In genomic region chr1:191422714-191423113, GRCm38 (mm10) we compare ENCODE assay signal across 8 mouse cellular contexts. TPM values are rescaled to one million over a fixed set of nuclear protein-coding genes. Genes with fewer than 3 reads are reported as not detected.
DNase-seq lines count a peak whose midpoint lies in the region; ATAC-seq and TF ChIP-seq lines count a peak whose summit lies in the region.
"Not testable (repeated sequence)": the region's sequence is repeated elsewhere in the genome, so short reads cannot be mapped to it uniquely, and the experiment has no call there.

No protein-coding gene starts in this region.

- H3K27me3 ChIP-seq in liver, embryonic 15.5 days; lung, postnatal 0 days (replicated peaks; ENCODE audit: insufficient read depth, low read length): not testable (repeated sequence)

- peak overlapping the region; percentile 85; the same call in 1 of the 2 replicates for H3K27ac ChIP-seq in liver, embryonic 15.5 days (replicated peaks)
- not testable (repeated sequence) for H3K27ac ChIP-seq in lung, postnatal 0 days (ENCODE audit: low read length)
- H3K27ac ChIP-seq in macrophage, result peak overlapping the region; percentile 63; the same call in 1 of the 2 replicates

- ATAC-seq in common myeloid progenitor, adult 5-6 weeks (replicated peaks; ENCODE audit: low read depth, poor library complexity, severe bottlenecking), result peak; percentile 40
- ATAC-seq in liver, embryonic 15.5 days (ENCODE audit: insufficient read depth); lung, postnatal 0 days: not testable (repeated sequence)
- ATAC-seq in monocyte, adult 5-6 weeks (replicated peaks; ENCODE audit: insufficient number of reproducible peaks, low FRiP score, low TSS enrichment, poor library complexity, severe bottlenecking), result peak; percentile 59

- not testable (repeated sequence) for TF ChIP-seq EP300 in lung, postnatal 0 days (IDR thresholded peaks at IDR 0.05)

- H3K4me2 ChIP-seq in liver, embryonic 15.5 days; lung, postnatal 0 days (replicated peaks; ENCODE audit: low read depth, low read length): not testable (repeated sequence)

- H3K36me3 ChIP-seq in liver, embryonic 15.5 days (replicated peaks); lung, postnatal 0 days (ENCODE audit: insufficient read depth, low read length); macrophage (ENCODE audit: inconsistent target): not testable (repeated sequence)

- H3K79me2 ChIP-seq in macrophage (ENCODE audit: inconsistent target), result not testable (repeated sequence)

- not testable (repeated sequence) for H3K9me3 ChIP-seq in liver, embryonic 15.5 days (replicated peaks); lung, postnatal 0 days (ENCODE audit: low read length)

- DNase-seq in 416B (ENCODE audit: low read depth), result peak; percentile 79
- DNase-seq in adrenal gland, adult 2 months, result peak; percentile 38
- peak; percentile 30 for DNase-seq in induced T-regulatory cell, adult 2 months (ENCODE audit: low read depth)
- peak; percentile 25 for DNase-seq in lung, postnatal 0 days (ENCODE audit: low spot score)

- peaks cover 37% of the 10 kb centered on the region for H3K4me1 ChIP-seq in liver, embryonic 15.5 days (replicated peaks)
- not testable (repeated sequence) for H3K4me1 ChIP-seq in lung, postnatal 0 days (ENCODE audit: insufficient read depth, low read depth, low read length)

- WGBS in liver, embryonic 15.5 days (ENCODE audit: insufficient replicate concordance), result 31% methylated on average over 3 of the region's 3 CpGs
- 59% methylated on average over 3 of the region's 3 CpGs for WGBS in lung, postnatal 0 days
- WGBS in macrophage (ENCODE audit: missing documents), result 0% methylated on average over 3 of the region's 3 CpGs

- TF ChIP-seq CTCF in lung, postnatal 0 days (IDR thresholded peaks at IDR 0.05), result not testable (repeated sequence)

- not testable (repeated sequence) for H3K9ac ChIP-seq in liver, embryonic 15.5 days; lung, postnatal 0 days (replicated peaks; ENCODE audit: low read depth)

- H3K4me3 ChIP-seq in liver, embryonic 15.5 days (replicated peaks); lung, postnatal 0 days (ENCODE audit: low read depth, low read length); macrophage (ENCODE audit: inconsistent target): not testable (repeated sequence)

RNA-seq across cellular contexts. Expression of gene Ppp2r5a, which starts 19.6 kb away (rescaled TPM):
- 100 to 1,000 TPM; 212 to 218 TPM for total RNA-seq in adrenal gland, adult 2 months (2021)
- polyA plus RNA-seq in adrenal gland, adult 2 months (2012; rRNA removed), result 93.3 and 162 TPM in 2 replicates
- 107 and 115 TPM in 2 replicates for total RNA-seq in common myeloid progenitor, adult 5-6 weeks (2017)
- 18.4 and 23.3 TPM in 2 replicates for polyA plus RNA-seq in liver, embryonic 15.5 days (2015; fragmentation: Nextera tagmentation; extraction: Ambion mirVana)
- 51.5 and 56.0 TPM in 2 replicates for polyA plus RNA-seq in lung, postnatal 0 days (2015; fragmentation: Nextera tagmentation; extraction: Ambion mirVana)
- total RNA-seq in macrophage (2018; cell fraction: chromatin; rRNA removed), result 100 to 1,000 TPM in 25 of 26 experiments, 10 to 100 TPM in 1; 99.9 to 459 (median 169) TPM
- total RNA-seq in macrophage (2018; cell fraction: cytosol; rRNA removed), result 100 to 1,000 TPM in 1 of 26 experiments, 10 to 100 TPM in 25; 72.7 to 106 (median 79.1) TPM
- total RNA-seq in macrophage (2018; cell fraction: nucleus; rRNA removed), result 100 to 1,000 TPM in 25 of 26 experiments, 10 to 100 TPM in 1; 97.9 to 479 (median 143) TPM
- 61.7 to 74.4 TPM (median 71.0 TPM) in 3 replicates for polyA plus RNA-seq in macrophage (2018)
- 479 to 620 TPM (median 501 TPM) in 3 replicates for total RNA-seq in monocyte, adult 5-6 weeks (2017)

Comparison
In these comparisons a context has a peak if more than half of its experiments do, and no peak if none do; other contexts are left out.
1. DNase-seq: peak in every context shown above with its lines; median percentile 79 in 416B; 38 in adrenal gland, adult 2 months; 30 in induced T-regulatory cell, adult 2 months; 25 in lung, postnatal 0 days.